Mouse (Mus musculus) embryo, embryonic 9.5 days (tissue): ENCODE measurements around the gene Vmn1r188.
A peak's percentile ranks its signal among the peaks of the same experiment; 100 is the strongest.
"Not testable (repeated sequence)": the region's sequence is repeated elsewhere in the genome, so short reads cannot be mapped to it uniquely, and the experiment has no call there.

Experiments
- DNase-seq: peaks from one replicate; pipeline ENCODE4 v3.0.0-alpha.2; 2017; ENCODE audit errors: extremely low spot score

Vmn1r188 gene

DNA sequence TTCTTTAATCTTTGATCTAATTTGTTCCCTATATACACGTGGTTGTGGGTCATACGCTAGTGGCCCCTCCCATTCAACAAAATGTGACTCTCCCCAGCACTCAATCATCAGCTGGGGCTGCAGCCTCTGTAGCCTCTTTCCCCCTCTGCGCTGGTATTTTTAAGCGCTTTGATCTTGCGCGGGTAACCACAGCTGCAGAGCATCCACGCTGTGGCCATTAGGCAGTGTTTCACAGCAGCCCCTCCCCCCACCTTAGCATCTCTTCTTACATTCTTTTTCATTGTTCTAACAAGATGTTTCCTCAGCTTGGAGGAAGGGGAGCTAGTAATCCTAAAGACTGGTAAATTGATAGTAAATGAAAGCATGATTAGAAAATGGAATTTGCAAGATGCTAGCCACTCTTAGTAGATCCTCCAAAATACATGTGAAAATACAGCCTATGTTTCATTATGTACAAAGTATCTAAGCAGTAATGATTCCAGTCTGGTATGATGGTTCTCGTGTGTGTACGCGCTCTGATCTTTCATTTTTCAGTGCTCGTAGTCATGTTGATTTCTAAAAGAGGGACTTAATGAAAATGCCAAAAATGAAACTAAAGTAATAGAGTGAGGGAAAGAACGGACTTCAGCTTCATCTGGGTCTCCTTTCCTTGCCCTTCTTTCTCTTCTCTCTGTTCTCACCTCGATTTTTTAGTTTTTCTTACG lies 34.4 kb upstream of the Vmn1r188 start:
- DNase-seq: peak; percentile 83

GRCm38 (mm10) chr13:22050591-22051522 lies 33.4 kb upstream of the Vmn1r188 start:
- DNase-seq: peak; percentile 97

DNA sequence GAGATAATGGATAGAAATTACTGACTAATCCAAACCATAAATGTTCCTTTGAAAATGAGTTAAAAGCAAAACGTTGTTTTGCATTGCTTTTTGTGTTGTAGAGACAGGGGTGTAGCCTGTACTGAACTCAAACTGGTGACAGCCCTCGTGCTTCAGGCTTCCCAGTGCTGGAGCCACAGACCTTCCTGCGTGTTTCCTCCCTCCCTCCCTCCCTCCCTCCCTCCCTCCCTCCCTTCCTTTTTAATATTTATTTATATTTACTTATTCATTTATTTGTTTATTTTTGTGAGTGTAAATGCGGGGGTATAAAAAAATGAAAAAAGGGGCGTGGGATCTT lies 32.7 kb upstream of the Vmn1r188 start:
- no peak for DNase-seq

- no peak for DNase-seq
These were observed 30.5 kb upstream of the Vmn1r188 start for GRCm38 (mm10) chr13:22053754-22054153.

- no peak for DNase-seq
These were observed 22.8 kb upstream of the Vmn1r188 start for GRCm38 (mm10) chr13:22061422-22061821.

DNA sequence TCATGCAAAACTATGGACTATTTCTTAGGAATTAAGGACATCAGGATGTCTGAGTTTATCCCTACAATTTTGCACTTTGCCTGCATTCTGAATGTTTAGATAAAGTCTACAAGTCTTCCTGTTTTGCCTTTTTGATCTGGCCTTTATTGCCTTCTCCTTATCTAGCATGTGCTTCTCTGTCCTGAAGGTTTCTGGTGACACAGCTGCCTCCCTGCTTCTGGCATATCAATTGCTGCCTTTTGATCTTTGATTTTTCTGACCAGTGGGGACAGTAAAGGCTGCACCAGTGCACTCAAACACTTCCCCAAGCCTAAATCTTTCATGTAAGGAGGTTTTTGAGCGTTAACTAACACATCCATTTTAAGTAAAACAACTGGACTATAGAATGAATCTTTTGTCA lies 20.8 kb upstream of the Vmn1r188 start:
- DNase-seq: no peak

GRCm38 (mm10) chr13:22105724-22106123 lies 21.5 kb downstream of the Vmn1r188 start, which contains the start of gene Vmn1r189:
TSS of gene Vmn1r189 (minus strand) at chr13:22105824.
- not testable (repeated sequence) for DNase-seq

DNA sequence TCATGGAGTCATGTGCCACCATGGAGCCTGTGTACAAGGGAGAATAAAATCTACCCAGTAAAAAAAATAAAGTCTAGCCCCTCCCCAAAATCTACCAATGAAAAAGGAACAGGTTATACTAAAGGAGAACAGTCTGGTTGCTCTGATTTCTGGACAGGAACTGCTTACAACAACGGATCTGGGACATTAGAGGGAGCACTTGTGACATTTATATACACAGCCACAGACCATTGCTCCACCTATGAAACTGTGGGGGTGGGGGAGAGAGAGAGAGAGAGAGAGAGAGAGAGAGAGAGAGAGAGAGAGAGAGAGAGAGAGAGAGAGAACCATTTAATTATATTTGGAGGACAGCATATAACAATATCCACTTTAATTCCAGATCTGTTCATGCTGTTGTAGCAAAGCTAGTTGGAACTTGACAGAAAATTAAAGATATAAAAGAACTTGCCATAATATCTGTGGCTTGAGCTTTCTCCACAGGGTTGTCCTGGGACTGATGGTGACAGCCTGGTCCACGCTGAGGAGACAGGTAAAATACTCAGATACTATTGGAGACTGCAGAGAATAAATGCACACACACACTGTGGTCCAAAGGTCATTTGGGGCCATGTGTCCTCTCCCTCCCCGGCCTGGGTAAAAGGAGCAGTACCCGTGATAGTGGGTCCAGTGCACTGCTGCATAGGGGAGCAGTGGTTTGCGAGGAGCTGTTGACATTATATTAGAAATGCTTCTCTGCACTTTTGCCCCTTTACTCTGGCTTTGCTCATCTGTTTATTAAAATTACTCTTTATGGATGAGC lies 52.5 kb downstream of the Vmn1r188 start:
- not testable (repeated sequence) for DNase-seq
